Mouse (Mus musculus) thymus, postnatal 14 days (tissue): Measurements from ENCODE around the gene Cop1.

ENCODE experiments used
- DNase-seq: peaks from one replicate; pipeline ENCODE4 v3.0.0; 2021

Gene Cop1

GRCm38 (mm10) chr1:159290859-159291258 lies 58.7 kb downstream of the Cop1 start:
- DNase-seq: no peak

DNA sequence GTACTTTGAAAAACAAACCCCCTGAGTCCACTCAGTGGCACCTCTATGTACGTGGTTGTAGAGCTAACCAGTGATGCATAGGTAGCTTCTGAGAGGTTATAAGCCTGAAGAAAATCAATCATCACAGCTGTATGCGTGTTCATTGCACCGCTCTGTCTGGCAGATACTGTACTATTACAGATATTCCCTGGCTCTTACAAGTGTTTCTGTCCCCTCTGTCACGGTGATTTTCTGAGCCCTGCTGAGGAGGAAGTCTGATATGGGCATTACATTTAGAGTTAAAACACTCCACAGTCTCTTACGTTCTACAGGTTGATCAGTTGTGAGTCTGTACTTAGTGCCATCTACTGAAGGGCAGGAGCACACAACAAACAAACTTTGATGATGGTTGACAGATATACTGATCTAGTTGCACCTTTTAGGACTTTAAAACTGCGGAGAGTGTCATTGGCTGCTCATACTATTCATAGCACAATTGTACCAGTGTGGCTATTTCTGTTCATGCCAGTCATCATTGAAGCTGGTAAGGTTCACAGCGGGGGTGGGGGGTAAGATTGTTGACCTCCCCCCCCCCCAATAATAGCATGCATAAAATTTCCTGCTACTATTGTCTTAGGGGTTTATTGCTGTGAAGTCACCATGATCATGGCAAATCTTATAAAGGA lies 69.4 kb downstream of the Cop1 start:
- DNase-seq: no peak

- DNase-seq: no peak
These were observed 81.5 kb downstream of the Cop1 start for GRCm38 (mm10) chr1:159313625-159314024.

GRCm38 (mm10) chr1:159322586-159322985 lies 90.5 kb downstream of the Cop1 start:
- no peak for DNase-seq

GRCm38 (mm10) chr1:159331008-159331407 lies 98.9 kb downstream of the Cop1 start:
- no peak for DNase-seq

- no peak for DNase-seq
These were observed 102.0 kb downstream of the Cop1 start for GRCm38 (mm10) chr1:159334157-159334556.

GRCm38 (mm10) chr1:159342355-159342754 lies 110.2 kb downstream of the Cop1 start:
- no peak for DNase-seq

GRCm38 (mm10) chr1:159355027-159355570 lies 123.0 kb downstream of the Cop1 start:
- no peak for DNase-seq

DNA sequence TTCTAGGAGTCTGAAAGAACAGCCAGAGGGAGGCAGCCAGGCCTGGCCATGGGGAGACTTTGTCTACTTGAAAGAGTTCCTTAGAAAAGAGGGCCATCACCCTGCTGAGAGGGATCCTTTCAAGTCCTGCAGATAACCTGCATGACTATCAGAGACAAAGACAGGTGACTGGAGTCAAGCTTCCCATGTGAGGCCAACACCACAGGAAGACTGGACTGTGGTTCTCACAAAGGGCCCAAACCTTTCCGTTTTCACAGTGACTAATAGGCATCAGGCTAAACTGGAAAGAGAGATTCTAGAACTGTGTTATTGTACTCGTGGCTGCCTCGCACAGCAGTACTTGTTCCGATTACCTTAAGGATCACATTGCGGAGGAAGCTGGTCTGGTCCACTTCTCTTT lies 126.6 kb downstream of the Cop1 start:
- no peak for DNase-seq

- no peak for DNase-seq
These were observed 139.8 kb downstream of the Cop1 start for GRCm38 (mm10) chr1:159371881-159372390.

DNA sequence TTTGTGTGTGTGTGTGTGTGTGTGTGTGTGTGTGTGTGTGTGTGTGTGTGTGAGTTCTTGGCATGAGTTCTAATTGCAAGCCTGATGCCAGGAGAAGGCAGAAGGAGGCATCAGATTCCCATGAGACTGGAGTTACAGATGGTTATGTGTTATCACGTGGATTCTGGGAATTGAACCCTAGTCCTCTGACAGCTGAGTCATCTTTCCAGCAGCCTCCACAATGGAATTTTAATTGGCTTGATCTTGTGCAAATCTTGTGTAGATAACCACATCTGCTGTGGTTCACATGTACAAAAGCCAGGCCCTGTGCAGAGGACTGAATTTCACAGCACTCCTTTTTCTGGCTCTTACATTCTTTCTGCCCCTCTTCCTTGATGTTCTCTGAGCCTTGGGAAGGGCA lies 150.1 kb downstream of the Cop1 start:
- DNase-seq: no peak

GRCm38 (mm10) chr1:159382916-159383315 lies 150.8 kb downstream of the Cop1 start:
- DNase-seq: no peak

- DNase-seq: no peak
These were observed 154.3 kb downstream of the Cop1 start for GRCm38 (mm10) chr1:159386458-159386857.

- no peak for DNase-seq
These were observed 156.5 kb downstream of the Cop1 start for GRCm38 (mm10) chr1:159388565-159389024.

DNA sequence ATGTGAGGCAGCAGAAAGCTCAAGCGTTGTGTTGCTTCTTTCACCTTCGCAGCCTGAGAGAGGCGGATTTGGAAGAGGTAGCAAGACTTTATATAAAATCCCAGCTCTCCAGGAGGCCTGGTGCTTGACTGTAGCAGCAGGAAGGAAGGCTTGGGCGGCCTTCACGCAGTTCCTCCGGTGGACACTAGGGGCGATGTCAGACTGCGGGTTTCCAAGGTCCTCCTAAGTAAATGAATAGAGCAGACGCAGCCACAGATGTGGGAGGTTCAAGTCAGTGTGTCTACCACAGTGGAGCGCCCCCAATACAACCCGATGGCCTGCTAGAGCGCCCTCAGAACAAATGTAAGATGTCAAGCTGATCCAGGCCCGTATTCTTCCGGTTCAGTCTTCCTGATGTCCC lies 157.9 kb downstream of the Cop1 start:
- peak; percentile 79 for DNase-seq

GRCm38 (mm10) chr1:159392667-159393066 lies 160.5 kb downstream of the Cop1 start:
- DNase-seq: no peak

DNA sequence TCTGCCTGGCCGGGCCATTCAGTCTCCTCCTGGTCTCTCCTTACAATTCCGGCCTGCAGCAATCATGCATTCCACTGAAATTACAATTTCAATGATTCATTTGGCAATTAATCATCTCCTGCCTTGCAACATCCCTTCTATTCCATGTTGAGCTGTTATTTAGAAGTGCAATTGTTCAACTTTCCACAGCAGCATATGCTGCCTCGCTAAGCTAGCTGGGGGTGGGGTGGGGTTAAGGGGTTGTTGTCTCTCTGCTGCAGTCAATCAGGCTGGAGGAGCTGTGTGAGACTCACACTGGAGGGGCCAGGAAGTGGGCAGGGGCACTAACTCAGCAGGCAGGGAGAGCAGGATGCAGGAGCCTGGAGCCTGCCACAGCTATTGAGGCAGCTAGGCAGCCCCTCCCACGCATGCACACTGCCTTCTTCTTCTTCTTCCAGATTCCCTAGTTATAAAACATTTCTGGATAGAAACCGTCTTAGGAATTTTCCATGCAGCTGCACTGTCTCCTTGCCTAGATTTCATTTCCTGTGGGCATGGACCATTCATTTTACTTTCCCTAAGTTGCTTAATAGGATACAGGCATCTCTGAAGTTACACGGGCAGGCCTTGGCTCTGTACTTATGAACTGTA lies 161.1 kb downstream of the Cop1 start:
- DNase-seq: peak; percentile 23

DNA sequence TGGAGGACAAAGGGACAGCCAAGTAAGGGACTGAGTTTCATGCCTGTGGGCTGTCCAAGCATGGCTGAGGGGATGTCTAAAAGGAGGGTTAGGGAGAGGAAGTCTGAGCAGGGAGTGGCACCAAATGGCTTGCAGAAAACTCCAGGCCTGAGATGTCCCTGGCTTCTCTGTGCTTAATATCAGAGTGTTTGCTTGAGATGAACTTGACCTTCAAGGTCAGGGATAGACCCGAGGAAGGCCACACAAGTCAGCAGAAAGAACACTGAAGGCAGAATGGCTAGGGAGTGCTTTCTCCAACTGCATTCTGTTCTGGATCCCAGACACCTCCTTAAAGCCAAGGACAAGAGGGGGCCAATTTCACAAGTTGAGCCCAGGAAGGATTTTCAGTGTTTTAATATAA lies 161.8 kb downstream of the Cop1 start:
- no peak for DNase-seq

GRCm38 (mm10) chr1:159396515-159396914 lies 164.4 kb downstream of the Cop1 start:
- DNase-seq: peak; percentile 48
